Mouse (Mus musculus): ENCODE data around the gene Olfr458. TPM values are rescaled to one million over a fixed set of nuclear protein-coding genes. Genes with fewer than 3 reads are reported as not detected.

The Olfr458 gene
- total RNA-seq, 2 experiments from 2014 or later = not detected

Other genes starting within 250 kb of the Olfr458 start
- not detected in 2 replicates for gene Tas2r144, start 249.9 kb downstream of the Olfr458 start, total RNA-seq (2015; ENCODE audit: low replicate concordance)
- gene Tas2r144, start 249.9 kb downstream of the Olfr458 start, total RNA-seq (2017; ENCODE audit: low replicate concordance) = not detected in 2 replicates
- 8.4 TPM in 1 of 2 replicates, not detected in the other for gene Gstk1, start 219.3 kb downstream of the Olfr458 start, total RNA-seq (2015; ENCODE audit: low replicate concordance)
- 2.0 TPM in 1 of 2 replicates, not detected in the other for gene Gstk1, start 219.3 kb downstream of the Olfr458 start, total RNA-seq (2017; ENCODE audit: low replicate concordance)
- gene Tmem139, start 203.2 kb downstream of the Olfr458 start, total RNA-seq (2015; ENCODE audit: low replicate concordance) = not detected in 2 replicates
- not detected in 2 replicates for gene Tmem139, start 203.2 kb downstream of the Olfr458 start, total RNA-seq (2017; ENCODE audit: low replicate concordance)
- gene Casp2, start 200.2 kb downstream of the Olfr458 start, total RNA-seq (2015; ENCODE audit: low replicate concordance) = 22.4 and 26.7 TPM in 2 replicates
- gene Casp2, start 200.2 kb downstream of the Olfr458 start, total RNA-seq (2017; ENCODE audit: low replicate concordance) = 32.1 and 38.9 TPM in 2 replicates
- gene Clcn1, start 178.5 kb downstream of the Olfr458 start, total RNA-seq (2015; ENCODE audit: low replicate concordance) = not detected in 2 replicates
- 2.0 and 8.5 TPM in 2 replicates for gene Clcn1, start 178.5 kb downstream of the Olfr458 start, total RNA-seq (2017; ENCODE audit: low replicate concordance)
- not detected in 2 replicates for gene Fam131b, start 140.6 kb downstream of the Olfr458 start, total RNA-seq (2015; ENCODE audit: low replicate concordance)
- not detected in 2 replicates for gene Fam131b, start 140.6 kb downstream of the Olfr458 start, total RNA-seq (2017; ENCODE audit: low replicate concordance)
- 74.0 and 87.0 TPM in 2 replicates for gene Zyx, start 115.6 kb downstream of the Olfr458 start, total RNA-seq (2015; ENCODE audit: low replicate concordance)
- gene Zyx, start 115.6 kb downstream of the Olfr458 start, total RNA-seq (2017; ENCODE audit: low replicate concordance) = 7.7 and 14.1 TPM in 2 replicates
- gene Epha1, start 91.9 kb downstream of the Olfr458 start, total RNA-seq (2015; ENCODE audit: low replicate concordance) = not detected in 2 replicates
- not detected in 2 replicates for gene Epha1, start 91.9 kb downstream of the Olfr458 start, total RNA-seq (2017; ENCODE audit: low replicate concordance)
- gene Tas2r143, start 65.0 kb downstream of the Olfr458 start, total RNA-seq (2015; ENCODE audit: low replicate concordance) = not detected in 2 replicates
- gene Tas2r143, start 65.0 kb downstream of the Olfr458 start, total RNA-seq (2017; ENCODE audit: low replicate concordance) = not detected in 2 replicates
- not detected in 2 replicates for gene Tas2r135, start 59.8 kb downstream of the Olfr458 start, total RNA-seq (2015; ENCODE audit: low replicate concordance)
- gene Tas2r135, start 59.8 kb downstream of the Olfr458 start, total RNA-seq (2017; ENCODE audit: low replicate concordance) = not detected in 2 replicates
- not detected in 2 replicates for gene Tas2r126, start 30.7 kb downstream of the Olfr458 start, total RNA-seq (2015; ENCODE audit: low replicate concordance)
- not detected in 2 replicates for gene Tas2r126, start 30.7 kb downstream of the Olfr458 start, total RNA-seq (2017; ENCODE audit: low replicate concordance)
- not detected in 2 replicates for gene Olfr457, start 11.1 kb upstream of the Olfr458 start, total RNA-seq (2015; ENCODE audit: low replicate concordance)
- 0.42 TPM in 1 of 2 replicates, not detected in the other for gene Olfr457, start 11.1 kb upstream of the Olfr458 start, total RNA-seq (2017; ENCODE audit: low replicate concordance)
- gene Olfr456, start 22.0 kb upstream of the Olfr458 start, total RNA-seq (2015; ENCODE audit: low replicate concordance) = not detected in 2 replicates
- gene Olfr456, start 22.0 kb upstream of the Olfr458 start, total RNA-seq (2017; ENCODE audit: low replicate concordance) = not detected in 2 replicates
- not detected in 2 replicates for gene Olfr455, start 82.4 kb upstream of the Olfr458 start, total RNA-seq (2015; ENCODE audit: low replicate concordance)
- not detected in 2 replicates for gene Olfr455, start 82.4 kb upstream of the Olfr458 start, total RNA-seq (2017; ENCODE audit: low replicate concordance)
- gene Tcaf3, start 132.5 kb upstream of the Olfr458 start, total RNA-seq (2015; ENCODE audit: low replicate concordance) = not detected in 2 replicates
- 0.42 TPM in 1 of 2 replicates, not detected in the other for gene Tcaf3, start 132.5 kb upstream of the Olfr458 start, total RNA-seq (2017; ENCODE audit: low replicate concordance)
- not detected in 2 replicates for gene Tcaf2, start 180.1 kb upstream of the Olfr458 start, total RNA-seq (2015; ENCODE audit: low replicate concordance)
- gene Tcaf2, start 180.1 kb upstream of the Olfr458 start, total RNA-seq (2017; ENCODE audit: low replicate concordance) = not detected in 2 replicates
- gene Tcaf1, start 244.9 kb upstream of the Olfr458 start, total RNA-seq (2015; ENCODE audit: low replicate concordance) = not detected in 2 replicates
- not detected in 2 replicates for gene Tcaf1, start 244.9 kb upstream of the Olfr458 start, total RNA-seq (2017; ENCODE audit: low replicate concordance)